Mouse (Mus musculus) CH12.LX (cell line): ENCODE data around the gene Kxd1. TPM values are rescaled to one million over a fixed set of nuclear protein-coding genes. Genes with fewer than 3 reads are reported as not detected.

ENCODE experiments used
- DNase-seq: peaks from one replicate; pipeline ENCODE4 v3.0.0-alpha.2; 2013; ENCODE audit errors: extremely low read depth
- H3K27ac ChIP-seq: 2 replicates; pipeline ENCODE4 v1.5.1; 2012; ENCODE audit warnings: low read depth, mild to moderate bottlenecking, control low read depth, moderate library complexity; ENCODE audit not compliant: insufficient read depth
- H3K27me3 ChIP-seq: replicated peaks from 2 replicates; pipeline ENCODE3; 2012; ENCODE audit warnings: inconsistent platforms
- H3K36me3 ChIP-seq, 2 experiments: replicated peaks in 1 of 2; 2 replicates each; pipeline versions ENCODE3 to v1.6.1; 2012; ENCODE audit warnings: inconsistent platforms in 1 of 2, low read length in 1 of 2, mild to moderate bottlenecking in 1 of 2, mixed read lengths in 1 of 2, moderate library complexity in 1 of 2; ENCODE audit not compliant: control insufficient read depth in 1 of 2, insufficient read depth in 1 of 2
- H3K4me1 ChIP-seq, 2 experiments: 2 replicates each; pipeline ENCODE4 v1.6.1; 2012; ENCODE audit warnings: inconsistent platforms in 1 of 2, moderate library complexity in 1 of 2; ENCODE audit not compliant: insufficient read depth in 2 of 2, control insufficient read depth in 1 of 2
- H3K4me2 ChIP-seq: 2 replicates; pipeline ENCODE4 v1.6.1; 2012; ENCODE audit warnings: low read depth, mild to moderate bottlenecking, control low read depth; ENCODE audit not compliant: poor library complexity, insufficient read depth, severe bottlenecking
- H3K4me3 ChIP-seq, 3 experiments: fragments of 150-350 bp in 1 of 3; sonication (generic) in 1 of 3; replicated peaks in 1 of 3; 2 replicates each; pipeline versions ENCODE3 to v1.5.1; 2011 to 2012; ENCODE audit warnings: low read depth in 2 of 3, low read length in 2 of 3, mild to moderate bottlenecking in 2 of 3, moderate library complexity in 2 of 3, control low read depth in 1 of 3, improper control_type of control experiment in 1 of 3, inconsistent platforms in 1 of 3, mixed read lengths in 1 of 3; ENCODE audit not compliant: poor library complexity in 1 of 3
- H3K79me2 ChIP-seq: replicated peaks from 2 replicates; pipeline ENCODE4 v1.6.1; 2012; ENCODE audit warnings: mild to moderate bottlenecking, moderate library complexity; ENCODE audit not compliant: control insufficient read depth, poor library complexity, insufficient read depth, severe bottlenecking; ENCODE audit errors: extremely low read depth
- H3K9ac ChIP-seq: 2 replicates; pipeline ENCODE4 v1.6.1; 2012; ENCODE audit warnings: low read depth, mild to moderate bottlenecking, control low read depth, moderate library complexity; ENCODE audit not compliant: insufficient read depth
- H3K9me3 ChIP-seq: replicated peaks from 2 replicates; pipeline ENCODE3; 2012; ENCODE audit warnings: low read length, inconsistent platforms, mixed read lengths
- CHD2 ChIP-seq: IDR thresholded peaks from 2 replicates; pipeline ENCODE4 v1.6.1; 2011; ENCODE audit warnings: low read length, improper control_type of control experiment
- CTCF ChIP-seq, 2 experiments: IDR thresholded peaks in 1 of 2; conservative IDR thresholded peaks in 1 of 2; 2 replicates each; pipeline ENCODE4 v1.5.1; 2011 to 2012; ENCODE audit warnings: low read depth in 2 of 2, low read length in 2 of 2, improper control_type of control experiment in 1 of 2, inconsistent platforms in 1 of 2, mild to moderate bottlenecking in 1 of 2, moderate library complexity in 1 of 2
- E2F4 ChIP-seq: IDR thresholded peaks from 2 replicates; pipeline ENCODE4 v1.6.1; 2011; ENCODE audit warnings: low read depth, low read length, improper control_type of control experiment; ENCODE audit not compliant: insufficient replicate concordance
- EP300 ChIP-seq: IDR thresholded peaks from 2 replicates; pipeline ENCODE4 v1.6.1; 2011; ENCODE audit warnings: low read length, improper control_type of control experiment
- ETS1 ChIP-seq: conservative IDR thresholded peaks from 2 replicates; pipeline ENCODE4 v1.6.1; 2012; ENCODE audit warnings: low read depth, mild to moderate bottlenecking, inconsistent platforms, low read length, improper control_type of control experiment, moderate library complexity
- GABPA ChIP-seq: IDR thresholded peaks from 2 replicates; pipeline ENCODE4 v1.6.1; 2012; ENCODE audit warnings: low read depth, low read length, improper control_type of control experiment, inconsistent platforms; ENCODE audit not compliant: insufficient replicate concordance
- IRF4 ChIP-seq: IDR thresholded peaks from 2 replicates; pipeline ENCODE4 v1.6.1; 2014; ENCODE audit warnings: low read depth, mild to moderate bottlenecking, inconsistent platforms, low read length, improper control_type of control experiment
- JUN ChIP-seq: IDR thresholded peaks from 2 replicates; pipeline ENCODE4 v1.6.1; 2011; ENCODE audit warnings: low read depth, mild to moderate bottlenecking, low read length, improper control_type of control experiment, moderate library complexity; ENCODE audit not compliant: insufficient read depth
- KAT2A ChIP-seq: IDR thresholded peaks from 2 replicates; pipeline ENCODE4 v1.6.1; 2012; ENCODE audit warnings: low read length, improper control_type of control experiment, inconsistent platforms; ENCODE audit not compliant: insufficient replicate concordance
- MAFK ChIP-seq: IDR thresholded peaks from 2 replicates; pipeline ENCODE4 v1.6.1; 2011; ENCODE audit warnings: low read length, improper control_type of control experiment; ENCODE audit not compliant: insufficient replicate concordance
- MAZ ChIP-seq: IDR thresholded peaks from 2 replicates; pipeline ENCODE4 v1.6.1; 2012; ENCODE audit warnings: low read depth, mild to moderate bottlenecking, inconsistent platforms, low read length, improper control_type of control experiment, moderate library complexity
- NRF1 ChIP-seq: IDR thresholded peaks from 2 replicates; pipeline ENCODE4 v1.6.1; 2014; ENCODE audit warnings: low read depth, mild to moderate bottlenecking, inconsistent platforms, low read length, improper control_type of control experiment, moderate library complexity
- POLR2A ChIP-seq: IDR thresholded peaks from 2 replicates; pipeline ENCODE4 v1.6.1; 2011; ENCODE audit warnings: low read depth, mild to moderate bottlenecking, improper control_type of control experiment, low read length
- RAD21 ChIP-seq: IDR thresholded peaks from 2 replicates; pipeline ENCODE4 v1.6.1; 2011; ENCODE audit warnings: low read depth, mild to moderate bottlenecking, low read length, improper control_type of control experiment, moderate library complexity
- RCOR1 ChIP-seq: conservative IDR thresholded peaks from 2 replicates; pipeline ENCODE4 v1.6.1; 2012; ENCODE audit warnings: low read depth, mild to moderate bottlenecking, inconsistent platforms, low read length, improper control_type of control experiment
- SIN3A ChIP-seq: IDR thresholded peaks from 2 replicates; pipeline ENCODE4 v1.6.1; 2012; ENCODE audit warnings: low read length, improper control_type of control experiment, inconsistent platforms
- SMC3 ChIP-seq: IDR thresholded peaks from 2 replicates; pipeline ENCODE4 v1.6.1; 2011; ENCODE audit warnings: low read depth, low read length, improper control_type of control experiment
- USF1 ChIP-seq: IDR thresholded peaks from 2 replicates; pipeline ENCODE4 v1.6.1; 2014; ENCODE audit warnings: low read depth, mild to moderate bottlenecking, inconsistent platforms, low read length, improper control_type of control experiment
- ZC3H11A ChIP-seq: IDR thresholded peaks from 2 replicates; pipeline ENCODE4 v1.6.1; 2012; ENCODE audit warnings: low read depth, mild to moderate bottlenecking, inconsistent platforms, low read length, improper control_type of control experiment
- ZMIZ1 ChIP-seq: IDR thresholded peaks from 2 replicates; pipeline ENCODE4 v1.6.1; 2012; ENCODE audit warnings: low read depth, mild to moderate bottlenecking, inconsistent platforms, low read length, improper control_type of control experiment
- ZNF384 ChIP-seq: IDR thresholded peaks from 2 replicates; pipeline ENCODE4 v1.6.1; 2012; ENCODE audit warnings: low read depth, low read length, improper control_type of control experiment, inconsistent platforms
- dilution Hi-C: fragments of 300-500 bp; cut with MboI; formaldehyde crosslinking; loops from 2 replicates; pipeline ENCODE4 v1.14.3; 2020; ENCODE audit warnings: low sequenced_read_pairs; ENCODE audit not compliant: extremely low pct_unique_long_range_greater_than_20kb, extremely low pct_ligation_motif_present
- in situ Hi-C: fragments of 300-500 bp; cut with MboI; formaldehyde crosslinking; loops from 3 replicates; pipeline ENCODE4 v1.14.3; 2019; ENCODE audit warnings: low sequenced_read_pairs, low pct_ligation_motif_present, low pct_unique_long_range_greater_than_20kb, mixed read lengths
- polyA plus RNA-seq: library from polyadenylated mRNA; unstranded; fragments of >175 nt; gene quantifications from 2 replicates; pipeline ENCODE4 v1.2.1, GENCODE M21; 2012; ENCODE audit warnings: low read depth; ENCODE audit not compliant: insufficient read length
- total RNA-seq, 2 experiments: library from RNA; depleted of rRNA; stranded (reverse); fragments of 300-350 nt in 1 of 2; fragments of >200 nt in 1 of 2; gene quantifications; 2 replicates each; pipeline ENCODE4 v1.2.3; 2012 to 2014

Kxd1 gene
- total and polyA plus RNA-seq, 3 experiments, result 56.6 to 68.0 (median 63.4) TPM

DNA sequence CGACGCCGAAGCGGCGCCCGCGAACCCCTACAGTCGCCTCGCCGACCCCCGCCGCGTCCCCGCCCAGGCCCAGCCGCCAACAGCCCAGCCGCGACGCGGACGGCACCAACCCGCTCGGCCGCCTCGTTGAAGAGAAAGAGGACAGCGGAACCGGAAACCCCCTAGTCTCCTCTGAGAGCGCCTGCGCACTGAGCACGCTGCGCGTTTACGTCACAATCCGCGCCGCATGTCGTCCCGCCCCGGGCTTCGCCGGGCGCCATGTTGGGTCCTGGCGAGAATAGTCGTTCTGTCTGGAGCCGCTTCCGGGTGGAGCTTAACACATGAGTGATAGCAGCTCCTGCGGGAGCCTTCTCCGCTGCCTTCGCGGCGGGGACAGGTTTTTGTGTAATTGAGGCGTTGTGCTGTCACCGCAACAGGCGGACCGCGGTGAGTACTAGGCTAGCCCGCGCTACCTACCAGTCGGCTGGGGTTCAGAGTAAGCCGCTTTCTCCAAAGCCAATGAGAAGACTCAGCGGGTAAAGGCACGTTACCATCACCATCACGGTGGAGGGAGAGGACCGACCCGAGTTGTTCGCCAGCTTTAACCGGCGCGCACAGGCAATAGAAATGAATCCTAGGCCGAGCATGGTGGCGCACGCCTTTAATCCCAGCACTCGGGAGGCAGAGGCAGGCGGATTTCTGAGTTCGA is 17.4 kb downstream of the Kxd1 start, which contains the start of gene Uba52 (continued):
- no peak for TF ChIP-seq MAFK
- no peak; the same call in 1 of the 2 replicates for TF ChIP-seq ETS1
- TF ChIP-seq RAD21, result no peak
- TF ChIP-seq EP300, result no peak
- TF ChIP-seq CTCF (conservative IDR thresholded peaks at IDR 0.05 in 1 of 2, IDR thresholded peaks at IDR 0.05 in 1 of 2; ENCODE audit: low read depth in 2 of 2, low read length in 2 of 2), result no peak
- TF ChIP-seq NRF1, result peak; percentile 95
- TF ChIP-seq SMC3, result no peak
- TF ChIP-seq RCOR1, result peak; percentile 72; the same call in 1 of the 2 replicates

GRCm38 (mm10) chr8:70509281-70509952 is 18.3 kb downstream of the Kxd1 start:
- H3K27ac ChIP-seq, result peak overlapping the region; percentile 34
- no peaks in the 10 kb centered on the region for H3K27me3 ChIP-seq
- H3K9ac ChIP-seq, result peak overlapping the region; percentile 79
- in situ Hi-C loops (loop anchor here (10.0 kb wide), 1 partner anchor 95 kb away; no protein-coding TSS in a partner anchor), dilution Hi-C loops (no loop called here)
- DNase-seq, result no peak
- H3K79me2 ChIP-seq, result peaks cover 46% of the 10 kb centered on the region
- no peaks in the 10 kb centered on the region for H3K9me3 ChIP-seq
- peaks cover 29 to 60% of the 10 kb centered on the region in 2 experiments for H3K4me1 ChIP-seq
- peak overlapping the region; percentile 83 to 98 (median 87) for H3K4me3 ChIP-seq
- peak overlapping the region; percentile 92 for H3K4me2 ChIP-seq
- no peak for TF ChIP-seq ZC3H11A
- no peak for TF ChIP-seq USF1
- TF ChIP-seq ZNF384, result no peak
- TF ChIP-seq CTCF (conservative IDR thresholded peaks at IDR 0.05 in 1 of 2, IDR thresholded peaks at IDR 0.05 in 1 of 2; ENCODE audit: low read depth in 2 of 2, low read length in 2 of 2), result no peak
- TF ChIP-seq GABPA, result no peak
- TF ChIP-seq ZMIZ1, result no peak
- no peak for TF ChIP-seq SIN3A
- no peak for TF ChIP-seq JUN
- TF ChIP-seq CHD2, result no peak
- no peak for TF ChIP-seq E2F4
- TF ChIP-seq SMC3, result no peak
- TF ChIP-seq IRF4, result no peak
- TF ChIP-seq MAZ, result no peak
- no peak for TF ChIP-seq POLR2A
- TF ChIP-seq KAT2A, result no peak
- TF ChIP-seq, all 38 proteins: peak for 0
- peaks cover 37 to 54% of the 10 kb centered on the region in 2 experiments for H3K36me3 ChIP-seq
